Mouse (Mus musculus) neutrophil, adult 5-6 weeks (primary cell): ENCODE results near the gene Olfr366. TPM values are rescaled to one million over a fixed set of nuclear protein-coding genes. Genes with fewer than 3 reads are reported as not detected.
"Not testable (repeated sequence)": the region's sequence is repeated elsewhere in the genome, so short reads cannot be mapped to it uniquely, and the experiment has no call there.

Experiments
- ATAC-seq: fragments of 151-379, 151-347 bp; 2 replicates; pipeline ENCODE4 v1.8.0; 2017; ENCODE audit warnings: mild to moderate bottlenecking, moderate TSS enrichment; ENCODE audit not compliant: insufficient number of reproducible peaks, poor library complexity, low FRiP score, severe bottlenecking; ENCODE audit errors: extremely low read depth
- total RNA-seq: library from RNA; stranded (forward); fragments of 200-1000 nt; gene quantifications from 2 replicates; pipeline ENCODE4 v1.2.3, GENCODE M21; 2017

Gene Olfr366
- total RNA-seq: 0.12 TPM in 1 of 2 replicates, not detected in the other

DNA sequence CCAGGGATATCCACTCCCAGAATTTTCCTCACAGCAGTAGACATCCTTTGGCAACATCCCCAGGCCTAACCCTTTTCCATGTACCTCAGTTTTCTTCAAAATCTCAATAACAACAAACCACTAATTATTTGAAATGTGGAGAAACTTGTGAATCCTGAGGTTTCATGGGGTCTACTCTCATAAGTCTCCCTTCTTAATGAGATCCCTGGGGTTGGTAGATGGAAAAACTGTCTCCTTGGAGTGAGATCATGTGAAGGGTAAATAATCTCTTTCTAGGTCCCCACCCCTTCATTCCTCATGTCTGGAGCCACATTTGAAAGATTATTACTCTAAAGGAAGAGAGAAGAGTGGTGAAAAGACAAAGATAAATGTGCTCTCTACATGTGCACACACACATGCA lies at the start of gene Olfr366:
Gene Olfr366, plus strand, starts transcription at position 301 of the 400 bp plus-strand sequence.
- ATAC-seq: no peak

DNA sequence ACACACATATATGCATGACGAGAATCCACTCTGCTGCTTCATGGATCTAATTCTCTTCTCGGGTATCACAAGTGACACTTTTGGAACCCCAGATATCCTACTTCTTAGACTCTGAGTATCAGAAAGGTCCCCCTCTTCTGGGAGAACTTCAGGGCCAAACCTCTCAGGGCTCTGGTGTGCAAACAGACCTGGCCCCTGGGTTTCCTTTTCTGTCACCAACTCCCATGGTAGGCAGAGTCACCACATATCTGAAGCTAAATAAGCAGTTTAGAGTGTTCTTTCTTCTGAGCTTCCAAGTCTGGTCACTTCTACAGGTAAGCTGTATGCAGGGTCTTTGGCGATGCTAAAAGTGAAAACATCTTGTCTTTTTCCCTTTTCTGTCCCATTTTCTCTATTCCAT lies 23.5 kb upstream of the Olfr366 start, which contains the start of gene Olfr365:
Gene Olfr365, plus strand, starts transcription at position 301 of the 400 bp plus-strand sequence.
- no peak for ATAC-seq

DNA sequence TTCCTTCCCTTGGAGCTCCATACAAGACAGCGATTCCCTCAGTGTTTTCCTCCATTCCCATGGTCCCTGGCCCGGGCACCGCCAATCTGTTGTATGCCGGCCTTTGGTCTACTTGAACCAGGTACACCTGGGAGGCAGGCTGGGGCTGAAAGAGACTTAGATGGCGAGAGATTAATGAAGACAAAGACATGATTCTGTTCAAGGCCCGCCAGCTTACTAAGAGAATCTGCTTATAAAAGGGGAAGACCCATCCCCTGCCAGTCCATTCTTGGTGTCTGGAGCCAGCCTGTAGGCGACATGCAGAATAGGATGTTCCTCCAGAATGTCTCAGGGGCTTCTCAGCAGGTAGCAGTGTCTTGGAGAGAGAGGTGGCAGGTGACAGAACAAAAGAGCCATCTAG lies 50.4 kb downstream of the Olfr366 start:
- ATAC-seq: not testable (repeated sequence)

Other genes with a start within 250 kb of the Olfr366 start
- gene Olfr357, start 217.7 kb upstream of the Olfr366 start, total RNA-seq: not detected in 2 replicates
- not detected in 2 replicates for gene Olfr358, start 202.2 kb upstream of the Olfr366 start, total RNA-seq
- not detected in 2 replicates for gene Olfr360, start 145.8 kb upstream of the Olfr366 start, total RNA-seq
- not detected in 2 replicates for gene Olfr361, start 122.3 kb upstream of the Olfr366 start, total RNA-seq
- not detected in 2 replicates for gene Olfr362, start 93.7 kb upstream of the Olfr366 start, total RNA-seq
- not detected in 2 replicates for gene Olfr364-ps1, start 72.3 kb upstream of the Olfr366 start, total RNA-seq
- gene Olfr365, start 23.4 kb upstream of the Olfr366 start, total RNA-seq: 0.12 TPM in 1 of 2 replicates, not detected in the other
- gene Olfr368, start 114.9 kb downstream of the Olfr366 start, total RNA-seq: not detected in 2 replicates
- 61.5 and 71.9 TPM in 2 replicates for gene Pdcl, start 147.8 kb downstream of the Olfr366 start, total RNA-seq
- 99.3 and 110 TPM in 2 replicates for gene Rc3h2, start 211.3 kb downstream of the Olfr366 start, total RNA-seq
- 13.0 and 15.3 TPM in 2 replicates for gene Zbtb26, start 231.6 kb downstream of the Olfr366 start, total RNA-seq
- gene Zbtb6, start 231.6 kb downstream of the Olfr366 start, total RNA-seq: 30.3 and 33.6 TPM in 2 replicates
- gene Rabgap1, start 231.7 kb downstream of the Olfr366 start, total RNA-seq: 55.9 and 58.5 TPM in 2 replicates